Mouse (Mus musculus): ENCODE measurements around the gene Foxk2. TPM values are rescaled to one million over a fixed set of nuclear protein-coding genes. Genes with fewer than 3 reads are reported as not detected.

Gene Foxk2
- total RNA-seq (2023) = 30.5 TPM

GRCm38 (mm10) chr11:121259160-121260100 lies at the start of gene Foxk2:
TSS of gene Foxk2 (plus strand) at chr11:121259990.

GRCm38 (mm10) chr11:121229018-121229439 lies 30.8 kb upstream of the Foxk2 start, which contains the start of gene Cybc1:
TSS of gene Cybc1 (minus strand) at chr11:121229322.

GRCm38 (mm10) chr11:121236564-121237344 lies 23.0 kb upstream of the Foxk2 start, which contains the start of gene Narf:
TSS of gene Narf (plus strand) at chr11:121237253.

GRCm38 (mm10) chr11:121354091-121354707 lies 94.4 kb downstream of the Foxk2 start, which contains the start of gene Wdr45b:
TSS of gene Wdr45b (minus strand) at chr11:121354445.

Other genes with a start within 250 kb of the Foxk2 start
- gene Cd7, start 220.6 kb upstream of the Foxk2 start, total RNA-seq (2023) = 230 TPM
- gene Sectm1b, start 196.4 kb upstream of the Foxk2 start, total RNA-seq (2023) = not detected
- gene Sectm1a, start 178.8 kb upstream of the Foxk2 start, total RNA-seq (2023) = not detected
- gene Tex19.2, start 141.3 kb upstream of the Foxk2 start, total RNA-seq (2023) = not detected
- gene Tex19.1, start 113.8 kb upstream of the Foxk2 start, total RNA-seq (2023) = not detected
- not detected for gene Uts2r, start 99.7 kb upstream of the Foxk2 start, total RNA-seq (2023)
- 7.3 TPM for gene Hexdc, start 55.6 kb upstream of the Foxk2 start, total RNA-seq (2023)
- gene Ogfod3, start 55.3 kb upstream of the Foxk2 start, total RNA-seq (2023) = 5.7 TPM
- gene Cybc1, start 30.7 kb upstream of the Foxk2 start, total RNA-seq (2023) = 51.3 TPM
- 39.4 TPM for gene Narf, start 22.7 kb upstream of the Foxk2 start, total RNA-seq (2023)
- gene Wdr45b, start 94.5 kb downstream of the Foxk2 start, total RNA-seq (2023) = 61.4 TPM
- not detected for gene Rab40b, start 128.3 kb downstream of the Foxk2 start, total RNA-seq (2023)
- 5.8 TPM for gene Fn3krp, start 161.4 kb downstream of the Foxk2 start, total RNA-seq (2023)
- 0.18 TPM for gene Fn3k, start 174.9 kb downstream of the Foxk2 start, total RNA-seq (2023)
- gene Tbcd, start 192.0 kb downstream of the Foxk2 start, total RNA-seq (2023) = 34.0 TPM

All from CD8-positive naive resting alpha-beta T cell, adult 57 days (primary cell).